Mouse (Mus musculus): ENCODE data around the gene Rem2. TPM values are rescaled to one million over a fixed set of nuclear protein-coding genes. Genes with fewer than 3 reads are reported as not detected.
A peak's percentile ranks its signal among the peaks of the same experiment; 100 is the strongest.

Rem2 gene
- polyA plus RNA-seq, 1 experiment from 2014 or later, result 2.1 TPM

GRCm38 (mm10) chr14:54477172-54477909 lies 1.4 kb downstream of the Rem2 start:
- no peak for ATAC-seq (ENCODE audit: insufficient number of reproducible peaks, insufficient read depth, low FRiP score, low TSS enrichment, low read depth)
- Histone ChIP-seq H3K4me1 (peaks cover 27% of the 10 kb centered on the region), H3K9me3 (no peaks in the 10 kb centered on the region), H3K4me2 (peak overlapping the region; percentile 93; the same call in 1 of the 2 replicates), H3K27ac (no peak overlapping the region), H3K36me3 (no peaks in the 10 kb centered on the region), H3K4me3 (no peak overlapping the region), H3K27me3 (peaks cover 45% of the 10 kb centered on the region), H3K9ac (no peak overlapping the region)
- 71% methylated on average over 15 of the region's 15 CpGs for WGBS

DNA sequence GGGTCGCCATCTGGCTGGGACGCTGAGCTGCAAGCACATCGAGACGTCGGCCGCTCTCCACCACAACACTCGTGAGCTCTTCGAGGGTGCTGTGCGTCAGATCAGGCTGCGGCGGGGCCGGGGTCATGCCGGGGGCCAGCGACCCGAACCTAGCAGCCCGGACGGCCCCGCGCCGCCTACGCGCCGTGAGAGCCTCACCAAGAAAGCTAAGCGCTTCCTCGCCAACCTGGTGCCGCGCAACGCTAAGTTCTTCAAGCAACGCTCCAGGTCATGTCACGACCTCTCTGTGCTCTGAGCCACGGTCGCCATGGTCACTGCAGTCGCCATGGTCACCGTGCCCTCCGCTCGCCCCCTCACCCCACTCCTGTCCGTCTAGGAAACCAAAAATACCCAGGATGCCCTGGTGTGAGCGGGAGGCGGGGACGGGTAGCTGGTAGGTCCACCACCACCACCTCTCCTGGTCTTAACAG lies 3.6 kb downstream of the Rem2 start:
- peak overlapping the region; percentile 65 for H3K9ac ChIP-seq
- H3K4me1 ChIP-seq, result peaks cover 27% of the 10 kb centered on the region
- ATAC-seq (ENCODE audit: insufficient number of reproducible peaks, insufficient read depth, low FRiP score, low TSS enrichment, low read depth), result no peak
- H3K4me2 ChIP-seq, result peak overlapping the region; percentile 68
- H3K4me3 ChIP-seq, result peak overlapping the region; percentile 44
- H3K36me3 ChIP-seq, result no peaks in the 10 kb centered on the region
- no peak overlapping the region for H3K27ac ChIP-seq
- H3K9me3 ChIP-seq, result no peaks in the 10 kb centered on the region
- peaks cover 45% of the 10 kb centered on the region for H3K27me3 ChIP-seq
- WGBS, result 1% methylated on average over 40 of the region's 40 CpGs

- peaks cover 45% of the 10 kb centered on the region for H3K27me3 ChIP-seq
- H3K27ac ChIP-seq, result no peak overlapping the region
- no peak overlapping the region for H3K9ac ChIP-seq
- H3K4me1 ChIP-seq, result peaks cover 21% of the 10 kb centered on the region
- no peaks in the 10 kb centered on the region for H3K36me3 ChIP-seq
- ATAC-seq (ENCODE audit: insufficient number of reproducible peaks, insufficient read depth, low FRiP score, low TSS enrichment, low read depth), result no peak
- H3K9me3 ChIP-seq, result no peaks in the 10 kb centered on the region
- no peak overlapping the region for H3K4me2 ChIP-seq
- no peak overlapping the region for H3K4me3 ChIP-seq
- 67% methylated on average over 6 of the region's 6 CpGs for WGBS
These were observed 4.8 kb downstream of the Rem2 start for GRCm38 (mm10) chr14:54480673-54481072.

GRCm38 (mm10) chr14:54481402-54481801 lies 5.5 kb downstream of the Rem2 start:
- ATAC-seq (ENCODE audit: insufficient number of reproducible peaks, insufficient read depth, low FRiP score, low TSS enrichment, low read depth), result no peak
- Histone ChIP-seq H3K4me2 (no peak overlapping the region), H3K27me3 (peaks cover 45% of the 10 kb centered on the region), H3K4me1 (peaks cover 15% of the 10 kb centered on the region), H3K9ac (no peak overlapping the region), H3K36me3 (no peaks in the 10 kb centered on the region), H3K4me3 (no peak overlapping the region), H3K27ac (no peak overlapping the region), H3K9me3 (no peaks in the 10 kb centered on the region)
- WGBS, result 72% methylated on average over 8 of the region's 8 CpGs

- peaks cover 37% of the 10 kb centered on the region for H3K27me3 ChIP-seq
- 36% methylated on average over 9 of the region's 9 CpGs for WGBS
- H3K9me3 ChIP-seq, result no peaks in the 10 kb centered on the region
- H3K27ac ChIP-seq, result no peak overlapping the region
- H3K4me1 ChIP-seq, result peaks cover 8% of the 10 kb centered on the region
- no peak overlapping the region for H3K4me3 ChIP-seq
- no peaks in the 10 kb centered on the region for H3K36me3 ChIP-seq
- no peak overlapping the region for H3K9ac ChIP-seq
- H3K4me2 ChIP-seq, result no peak overlapping the region
- no peak for ATAC-seq (ENCODE audit: insufficient number of reproducible peaks, insufficient read depth, low FRiP score, low TSS enrichment, low read depth)
These were observed 6.6 kb downstream of the Rem2 start for GRCm38 (mm10) chr14:54482498-54482897.

- 91% methylated on average over 7 of the region's 7 CpGs for WGBS
- H3K9me3 ChIP-seq, result no peaks in the 10 kb centered on the region
- H3K4me3 ChIP-seq, result no peak overlapping the region
- no peak for ATAC-seq (ENCODE audit: insufficient number of reproducible peaks, insufficient read depth, low FRiP score, low TSS enrichment, low read depth)
- H3K4me1 ChIP-seq, result no peaks in the 10 kb centered on the region
- no peak overlapping the region for H3K9ac ChIP-seq
- no peak overlapping the region for H3K4me2 ChIP-seq
- H3K36me3 ChIP-seq, result no peaks in the 10 kb centered on the region
- peaks cover 3% of the 10 kb centered on the region for H3K27me3 ChIP-seq
- no peak overlapping the region for H3K27ac ChIP-seq
These were observed 10.0 kb downstream of the Rem2 start for GRCm38 (mm10) chr14:54485899-54486298.

DNA sequence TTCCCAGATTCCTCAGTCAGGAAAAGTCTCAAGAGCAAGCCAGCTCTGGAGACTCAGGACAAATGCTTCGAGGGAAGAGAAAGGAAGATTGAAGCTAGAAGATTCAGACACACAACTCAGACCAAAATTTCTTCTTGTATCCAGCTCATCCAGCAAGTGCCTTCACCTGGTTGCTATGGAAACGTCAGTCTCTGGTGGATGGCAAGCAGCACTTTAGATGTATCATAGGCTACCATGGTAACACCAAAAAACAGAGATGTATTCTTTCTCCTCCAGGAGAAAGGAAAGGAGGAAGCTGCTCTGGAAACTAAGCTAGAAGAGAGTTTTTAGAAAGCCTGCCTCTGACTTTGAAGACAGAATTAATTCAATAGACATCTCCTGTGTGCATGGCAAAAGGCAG lies 11.8 kb downstream of the Rem2 start:
- ATAC-seq (ENCODE audit: insufficient number of reproducible peaks, insufficient read depth, low FRiP score, low TSS enrichment, low read depth), result no peak
- no peaks in the 10 kb centered on the region for H3K36me3 ChIP-seq
- H3K4me1 ChIP-seq, result no peaks in the 10 kb centered on the region
- H3K4me2 ChIP-seq, result no peak overlapping the region
- H3K9ac ChIP-seq, result no peak overlapping the region
- no peak overlapping the region for H3K27ac ChIP-seq
- H3K27me3 ChIP-seq, result no peaks in the 10 kb centered on the region
- WGBS, result 60% methylated on average over 2 of the region's 2 CpGs
- H3K9me3 ChIP-seq, result no peaks in the 10 kb centered on the region
- no peak overlapping the region for H3K4me3 ChIP-seq

GRCm38 (mm10) chr14:54488350-54488749 lies 12.4 kb downstream of the Rem2 start:
- H3K9me3 ChIP-seq, result no peaks in the 10 kb centered on the region
- H3K4me3 ChIP-seq, result no peak overlapping the region
- no peak overlapping the region for H3K9ac ChIP-seq
- no peak overlapping the region for H3K27ac ChIP-seq
- H3K4me1 ChIP-seq, result no peaks in the 10 kb centered on the region
- H3K4me2 ChIP-seq, result no peak overlapping the region
- no peak for ATAC-seq (ENCODE audit: insufficient number of reproducible peaks, insufficient read depth, low FRiP score, low TSS enrichment, low read depth)
- H3K36me3 ChIP-seq, result no peaks in the 10 kb centered on the region
- H3K27me3 ChIP-seq, result no peaks in the 10 kb centered on the region

- Histone ChIP-seq H3K9ac (no peak overlapping the region), H3K36me3 (no peaks in the 10 kb centered on the region), H3K4me2 (no peak overlapping the region), H3K4me3 (no peak overlapping the region), H3K27me3 (0 out of 2 replicates have a peak, but pooled peaks cover 3% of the 10 kb centered on the region), H3K27ac (no peak overlapping the region), H3K4me1 (no peaks in the 10 kb centered on the region), H3K9me3 (no peaks in the 10 kb centered on the region)
- no peak for ATAC-seq (ENCODE audit: insufficient number of reproducible peaks, insufficient read depth, low FRiP score, low TSS enrichment, low read depth)
- WGBS, result 60% methylated on average over 18 of the region's 18 CpGs
These were observed 16.6 kb downstream of the Rem2 start for GRCm38 (mm10) chr14:54492345-54493131.

DNA sequence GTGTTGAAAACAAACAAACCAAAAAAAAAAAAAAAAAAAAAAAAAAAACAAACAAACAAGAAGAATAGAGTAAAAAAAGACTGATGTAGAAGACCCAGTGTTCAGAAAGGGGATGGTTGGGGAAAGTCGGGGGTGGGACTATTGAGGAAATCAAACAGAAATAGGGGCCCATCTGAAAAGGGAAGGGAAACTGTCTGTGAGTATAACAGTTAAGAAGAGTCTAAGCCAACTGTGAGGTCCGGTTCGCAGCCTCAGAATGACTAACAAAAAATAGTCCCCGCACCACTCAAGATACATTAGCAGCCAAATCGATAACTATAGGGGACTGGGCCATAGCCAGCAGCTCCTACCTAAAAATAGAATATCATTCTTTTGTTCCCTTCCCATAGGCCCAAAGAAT lies 17.3 kb downstream of the Rem2 start:
- Histone ChIP-seq H3K4me2 (no peak overlapping the region), H3K4me3 (no peak overlapping the region), H3K36me3 (no peaks in the 10 kb centered on the region), H3K27ac (no peak overlapping the region), H3K9me3 (no peaks in the 10 kb centered on the region), H3K9ac (no peak overlapping the region), H3K27me3 (0 out of 2 replicates have a peak, but pooled peaks cover 3% of the 10 kb centered on the region), H3K4me1 (no peaks in the 10 kb centered on the region)
- no peak for ATAC-seq (ENCODE audit: insufficient number of reproducible peaks, insufficient read depth, low FRiP score, low TSS enrichment, low read depth)
- WGBS, result 91% methylated on average over 5 of the region's 5 CpGs

GRCm38 (mm10) chr14:54494234-54494633 lies 18.3 kb downstream of the Rem2 start:
- Histone ChIP-seq H3K4me1 (no peaks in the 10 kb centered on the region), H3K36me3 (no peaks in the 10 kb centered on the region), H3K9me3 (no peaks in the 10 kb centered on the region), H3K4me3 (no peak overlapping the region), H3K27ac (no peak overlapping the region), H3K9ac (no peak overlapping the region), H3K27me3 (0 out of 2 replicates have a peak, but pooled peaks cover 3% of the 10 kb centered on the region), H3K4me2 (no peak overlapping the region)
- ATAC-seq (ENCODE audit: insufficient number of reproducible peaks, insufficient read depth, low FRiP score, low TSS enrichment, low read depth), result no peak
- 3% methylated on average over 3 of the region's 3 CpGs for WGBS

DNA sequence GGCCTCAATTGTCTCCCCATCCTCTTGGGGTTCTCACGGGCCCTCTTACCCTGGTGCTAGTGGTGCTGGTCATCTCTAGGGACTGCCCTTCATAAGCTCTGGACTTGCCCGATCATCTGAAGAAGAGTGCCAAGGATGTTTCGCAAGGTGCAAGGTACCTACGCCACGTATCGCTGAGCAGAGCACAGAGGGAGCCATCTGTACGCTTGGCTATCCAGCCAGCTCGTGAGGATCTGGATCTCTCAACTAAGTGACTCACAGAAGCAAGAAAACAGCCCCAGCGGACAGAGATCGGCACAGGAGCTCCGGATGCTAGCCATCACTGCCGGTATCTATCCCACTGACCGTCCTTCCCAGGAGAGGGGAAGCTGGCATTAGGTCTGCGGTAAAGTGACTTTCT lies 20.8 kb downstream of the Rem2 start:
- 0 out of 2 replicates have a peak, but pooled peaks cover 3% of the 10 kb centered on the region for H3K27me3 ChIP-seq
- no peak for ATAC-seq (ENCODE audit: insufficient number of reproducible peaks, insufficient read depth, low FRiP score, low TSS enrichment, low read depth)
- H3K4me1 ChIP-seq, result no peaks in the 10 kb centered on the region
- H3K4me2 ChIP-seq, result no peak overlapping the region
- H3K27ac ChIP-seq, result no peak overlapping the region
- WGBS, result 86% methylated on average over 14 of the region's 14 CpGs
- no peaks in the 10 kb centered on the region for H3K36me3 ChIP-seq
- H3K4me3 ChIP-seq, result no peak overlapping the region
- H3K9me3 ChIP-seq, result peaks cover 3% of the 10 kb centered on the region; the same call in 1 of the 2 replicates
- H3K9ac ChIP-seq, result no peak overlapping the region
